Mouse (Mus musculus): ENCODE measurements around the gene Pcnx. TPM values are rescaled to one million over a fixed set of nuclear protein-coding genes. Genes with fewer than 3 reads are reported as not detected.

Pcnx gene
- polyA plus RNA-seq, 1 experiment = 39.9 TPM

DNA sequence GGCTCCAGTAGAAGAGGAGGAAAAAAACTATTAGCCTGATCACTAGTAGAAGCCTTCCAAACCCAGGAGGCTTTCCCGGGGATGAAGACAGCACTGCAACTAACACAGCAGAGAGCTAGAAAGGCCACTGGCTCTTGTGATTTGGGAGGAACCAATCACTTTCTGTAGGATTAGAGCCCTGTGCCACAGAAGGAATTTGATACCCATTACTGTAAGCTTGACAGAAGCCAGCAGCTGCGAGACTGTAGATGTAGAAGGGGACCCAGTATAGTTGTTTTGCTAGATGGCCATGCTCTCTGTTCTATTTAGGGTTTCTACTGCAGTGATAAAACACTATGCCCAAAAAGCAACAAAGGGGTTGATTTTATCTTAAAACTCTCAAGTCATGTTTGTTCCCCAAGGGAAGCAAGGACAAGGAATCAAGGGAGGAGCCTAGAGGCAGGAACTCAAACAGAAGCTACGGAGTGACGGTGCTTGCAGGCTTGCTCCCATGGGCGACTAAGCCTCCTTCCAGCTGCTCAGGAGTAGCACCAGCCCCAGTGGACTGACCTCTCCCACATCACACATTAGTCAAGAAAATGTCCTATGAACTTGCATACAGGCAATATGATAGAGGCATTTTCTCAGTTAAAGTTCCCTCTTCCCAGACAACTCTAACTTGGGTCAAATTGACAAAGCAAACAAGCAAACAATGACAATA is 27.6 kb upstream of the Pcnx start:
- H3K4me3 ChIP-seq (ENCODE audit: insufficient read depth, low read length) = no peak overlapping the region
- TF ChIP-seq CTCF (IDR thresholded peaks at IDR 0.05; ENCODE audit: extremely low read depth, insufficient read depth, low read length) (no peak), POLR2A (IDR thresholded peaks at IDR 0.05; ENCODE audit: extremely low read depth, insufficient read depth, low read length) (no peak)
- no peak overlapping the region for H3K27ac ChIP-seq (ENCODE audit: insufficient read depth, low read length)
- H3K4me1 ChIP-seq (ENCODE audit: control insufficient read depth, insufficient read depth, low read length) = no peaks in the 10 kb centered on the region

DNA sequence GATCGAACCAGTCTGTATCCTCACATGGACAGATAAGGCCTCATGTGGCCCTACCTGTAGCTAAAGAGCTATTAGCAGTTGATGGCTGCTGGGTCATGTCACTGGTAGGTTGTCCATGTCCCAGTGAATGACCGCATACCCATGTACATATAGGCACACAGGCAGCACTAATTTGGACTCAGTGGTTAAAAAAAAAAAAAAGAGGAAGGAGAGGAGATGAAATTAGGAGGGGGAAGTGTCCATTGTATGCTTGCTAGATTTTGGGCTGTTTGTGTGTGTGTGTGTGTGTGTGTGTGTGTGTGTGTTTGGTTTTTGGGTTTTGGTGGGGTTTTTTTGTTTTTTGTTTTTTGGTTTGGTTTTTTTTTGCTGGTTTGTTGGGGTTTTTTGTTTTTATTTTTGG is 26.7 kb upstream of the Pcnx start:
- TF ChIP-seq CTCF (IDR thresholded peaks at IDR 0.05; ENCODE audit: extremely low read depth, insufficient read depth, low read length) (no peak), POLR2A (IDR thresholded peaks at IDR 0.05; ENCODE audit: extremely low read depth, insufficient read depth, low read length) (no peak)
- no peak overlapping the region for H3K27ac ChIP-seq (ENCODE audit: insufficient read depth, low read length)
- no peak overlapping the region for H3K4me3 ChIP-seq (ENCODE audit: insufficient read depth, low read length)
- peaks cover 2% of the 10 kb centered on the region; the same call in 1 of the 2 replicates for H3K4me1 ChIP-seq (ENCODE audit: control insufficient read depth, insufficient read depth, low read length)

DNA sequence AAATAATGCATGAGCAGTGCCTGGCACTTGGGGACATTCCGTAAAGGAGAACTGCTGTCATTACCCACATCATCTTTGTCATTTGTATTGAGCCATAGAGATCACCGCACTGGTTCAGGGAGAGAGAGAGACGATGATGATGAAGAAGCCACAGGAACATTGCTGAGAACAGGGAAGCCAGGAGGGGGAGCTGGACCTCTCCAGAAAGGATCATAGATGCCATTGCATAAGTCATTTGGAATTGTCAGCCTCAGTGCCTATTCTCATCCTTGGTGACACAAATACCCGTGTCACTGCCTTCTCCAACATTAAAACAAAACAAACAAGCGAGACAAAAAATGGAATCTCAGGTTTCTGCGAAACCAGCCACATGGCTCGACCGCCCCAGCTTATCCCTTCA is 23.7 kb upstream of the Pcnx start:
- Histone ChIP-seq H3K4me1 (ENCODE audit: control insufficient read depth, insufficient read depth, low read length) (peaks cover 2% of the 10 kb centered on the region; the same call in 1 of the 2 replicates), H3K4me3 (ENCODE audit: insufficient read depth, low read length) (no peak overlapping the region), H3K27ac (ENCODE audit: insufficient read depth, low read length) (no peak overlapping the region)
- TF ChIP-seq POLR2A (IDR thresholded peaks at IDR 0.05; ENCODE audit: extremely low read depth, insufficient read depth, low read length) (no peak), CTCF (IDR thresholded peaks at IDR 0.05; ENCODE audit: extremely low read depth, insufficient read depth, low read length) (peak; percentile 32)

DNA sequence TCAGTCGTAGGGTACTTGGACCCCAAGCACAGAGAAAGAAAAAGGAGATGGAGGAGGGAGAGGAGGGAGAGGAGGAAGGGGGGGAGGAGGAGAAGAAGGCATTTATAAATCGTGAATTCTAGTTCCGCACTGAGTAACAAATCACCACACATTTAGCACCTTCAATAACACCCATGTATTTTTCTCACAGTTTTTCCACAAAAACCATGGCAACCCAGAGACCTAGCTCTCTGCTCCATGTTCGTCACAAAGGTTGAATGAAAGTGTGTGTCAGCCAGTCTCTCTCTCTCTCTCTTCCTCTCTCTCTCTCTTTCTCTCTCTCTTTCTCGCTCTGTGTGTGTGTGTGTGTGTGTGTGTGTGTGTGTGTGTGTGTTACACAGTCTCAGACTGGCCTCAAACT is 22.4 kb upstream of the Pcnx start:
- H3K4me1 ChIP-seq (ENCODE audit: control insufficient read depth, insufficient read depth, low read length) = peaks cover 2% of the 10 kb centered on the region; the same call in 1 of the 2 replicates
- H3K27ac ChIP-seq (ENCODE audit: insufficient read depth, low read length) = no peak overlapping the region
- TF ChIP-seq POLR2A (IDR thresholded peaks at IDR 0.05; ENCODE audit: extremely low read depth, insufficient read depth, low read length) = no peak
- no peak for TF ChIP-seq CTCF (IDR thresholded peaks at IDR 0.05; ENCODE audit: extremely low read depth, insufficient read depth, low read length)
- H3K4me3 ChIP-seq (ENCODE audit: insufficient read depth, low read length) = no peak overlapping the region

DNA sequence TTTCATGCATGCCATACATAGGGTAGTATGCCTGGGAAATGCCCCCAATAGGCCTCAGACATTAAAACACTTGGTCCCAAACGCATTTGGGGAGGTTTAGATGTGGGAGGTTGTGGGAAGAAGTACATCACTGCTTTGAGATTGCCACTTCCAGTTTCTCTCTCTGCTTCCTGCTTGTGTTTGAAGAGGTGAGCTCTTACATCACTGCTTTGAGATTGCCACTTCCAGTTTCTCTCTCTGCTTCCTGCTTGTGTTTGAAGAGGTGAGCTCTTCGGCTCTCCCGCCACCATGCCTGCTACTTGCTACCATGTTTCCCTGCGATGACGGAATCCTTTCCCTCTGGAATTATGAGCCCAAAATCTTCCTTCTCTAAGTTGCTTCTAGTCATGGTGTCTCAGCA is 20.2 kb upstream of the Pcnx start:
- no peak overlapping the region for H3K4me3 ChIP-seq (ENCODE audit: insufficient read depth, low read length)
- H3K27ac ChIP-seq (ENCODE audit: insufficient read depth, low read length) = no peak overlapping the region
- TF ChIP-seq CTCF (IDR thresholded peaks at IDR 0.05; ENCODE audit: extremely low read depth, insufficient read depth, low read length) (no peak), POLR2A (IDR thresholded peaks at IDR 0.05; ENCODE audit: extremely low read depth, insufficient read depth, low read length) (no peak)
- peaks cover 6% of the 10 kb centered on the region; the same call in 1 of the 2 replicates for H3K4me1 ChIP-seq (ENCODE audit: control insufficient read depth, insufficient read depth, low read length)

DNA sequence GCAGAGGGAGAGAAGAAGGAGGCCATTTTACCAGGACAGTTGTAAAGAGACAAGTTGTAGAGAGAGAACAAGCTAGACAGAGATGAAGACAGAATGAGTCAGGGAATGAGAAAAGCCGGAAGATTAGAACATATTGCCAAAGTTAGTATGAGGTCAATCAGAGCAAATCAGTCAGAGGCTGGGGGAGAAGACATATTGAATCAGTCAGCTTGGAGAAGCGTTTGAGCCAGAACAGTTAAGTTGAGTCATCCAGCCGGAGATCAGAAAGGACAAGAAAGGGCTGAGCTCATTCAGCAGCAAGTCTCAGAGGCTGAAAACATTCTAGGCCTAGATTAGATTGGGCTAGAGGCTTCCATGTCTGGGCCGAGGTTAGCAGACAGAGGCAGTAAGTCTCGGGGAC is 18.8 kb upstream of the Pcnx start:
- TF ChIP-seq CTCF (IDR thresholded peaks at IDR 0.05; ENCODE audit: extremely low read depth, insufficient read depth, low read length) (no peak), POLR2A (IDR thresholded peaks at IDR 0.05; ENCODE audit: extremely low read depth, insufficient read depth, low read length) (no peak)
- Histone ChIP-seq H3K4me1 (ENCODE audit: control insufficient read depth, insufficient read depth, low read length) (peaks cover 6% of the 10 kb centered on the region; the same call in 1 of the 2 replicates), H3K27ac (ENCODE audit: insufficient read depth, low read length) (no peak overlapping the region), H3K4me3 (ENCODE audit: insufficient read depth, low read length) (no peak overlapping the region)

DNA sequence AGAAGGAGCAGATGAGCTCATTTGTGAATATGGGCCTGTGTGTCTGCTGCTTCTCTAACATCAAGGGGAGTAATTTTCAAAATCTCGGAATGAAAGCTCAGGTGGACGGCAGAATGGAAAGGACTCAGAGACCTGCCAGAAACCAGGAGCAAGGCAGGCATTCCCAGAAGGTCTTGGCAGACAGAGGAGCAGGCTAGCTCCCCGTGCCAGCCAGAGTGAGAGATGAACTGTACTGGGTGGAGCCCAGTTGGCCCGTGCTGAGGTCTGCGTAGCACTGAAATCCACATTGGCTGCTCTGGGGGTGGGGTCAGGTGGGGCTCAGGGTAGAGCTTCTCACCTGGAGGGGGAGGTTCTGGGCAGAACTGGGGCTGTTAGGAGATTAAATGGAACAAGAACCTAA is 16.3 kb upstream of the Pcnx start:
- H3K4me1 ChIP-seq (ENCODE audit: control insufficient read depth, insufficient read depth, low read length) = peaks cover 4% of the 10 kb centered on the region; the same call in 1 of the 2 replicates
- no peak overlapping the region for H3K4me3 ChIP-seq (ENCODE audit: insufficient read depth, low read length)
- H3K27ac ChIP-seq (ENCODE audit: insufficient read depth, low read length) = no peak overlapping the region
- TF ChIP-seq CTCF (IDR thresholded peaks at IDR 0.05; ENCODE audit: extremely low read depth, insufficient read depth, low read length) = no peak

DNA sequence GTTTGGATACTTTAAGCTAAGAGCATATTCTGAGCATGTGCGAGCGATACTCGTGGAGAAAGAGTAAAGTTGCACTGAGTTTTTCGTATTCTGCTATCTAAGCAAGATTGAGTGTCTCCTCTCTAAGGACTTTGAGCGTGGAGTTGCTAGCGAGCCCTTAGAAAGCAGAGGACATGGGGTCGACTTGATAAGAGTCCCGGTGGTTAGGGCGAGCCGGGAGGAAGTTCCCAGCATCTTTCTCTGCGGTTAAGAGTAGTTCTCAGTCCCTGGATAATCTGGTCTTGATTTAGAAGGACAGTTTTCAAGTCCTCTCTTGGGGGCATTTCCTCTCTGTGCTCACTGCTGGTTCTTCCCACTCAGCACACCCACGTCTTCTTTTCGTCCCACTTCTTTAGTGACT is 15.3 kb upstream of the Pcnx start:
- Histone ChIP-seq H3K4me1 (ENCODE audit: control insufficient read depth, insufficient read depth, low read length) (peaks cover 4% of the 10 kb centered on the region; the same call in 1 of the 2 replicates), H3K27ac (ENCODE audit: insufficient read depth, low read length) (no peak overlapping the region), H3K4me3 (ENCODE audit: insufficient read depth, low read length) (no peak overlapping the region)
- TF ChIP-seq CTCF (IDR thresholded peaks at IDR 0.05; ENCODE audit: extremely low read depth, insufficient read depth, low read length) (no peak), POLR2A (IDR thresholded peaks at IDR 0.05; ENCODE audit: extremely low read depth, insufficient read depth, low read length) (no peak)

DNA sequence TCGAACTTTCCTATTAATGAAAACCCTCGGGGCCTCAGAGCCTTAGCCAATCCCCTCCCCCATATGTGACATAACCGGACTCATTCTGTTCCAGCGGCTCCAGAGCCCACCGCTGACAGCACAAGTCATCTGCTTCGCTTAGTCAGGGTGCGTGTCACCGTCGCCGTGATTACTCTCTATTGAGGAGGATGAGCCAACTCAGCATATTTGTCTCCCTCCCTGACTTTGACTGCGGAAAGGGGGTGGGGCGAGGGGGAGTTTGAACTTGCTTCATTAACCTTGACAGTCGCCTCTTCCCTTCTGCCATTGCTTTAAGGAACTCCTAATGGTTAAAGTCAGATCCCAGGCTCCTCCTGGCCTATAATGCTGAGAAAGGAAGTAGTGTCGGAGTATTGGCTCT is 14.8 kb upstream of the Pcnx start:
- Histone ChIP-seq H3K4me3 (ENCODE audit: insufficient read depth, low read length) (no peak overlapping the region), H3K4me1 (ENCODE audit: control insufficient read depth, insufficient read depth, low read length) (peaks cover 4% of the 10 kb centered on the region; the same call in 1 of the 2 replicates), H3K27ac (ENCODE audit: insufficient read depth, low read length) (no peak overlapping the region)
- TF ChIP-seq CTCF (IDR thresholded peaks at IDR 0.05; ENCODE audit: extremely low read depth, insufficient read depth, low read length) (no peak), POLR2A (IDR thresholded peaks at IDR 0.05; ENCODE audit: extremely low read depth, insufficient read depth, low read length) (no peak)

DNA sequence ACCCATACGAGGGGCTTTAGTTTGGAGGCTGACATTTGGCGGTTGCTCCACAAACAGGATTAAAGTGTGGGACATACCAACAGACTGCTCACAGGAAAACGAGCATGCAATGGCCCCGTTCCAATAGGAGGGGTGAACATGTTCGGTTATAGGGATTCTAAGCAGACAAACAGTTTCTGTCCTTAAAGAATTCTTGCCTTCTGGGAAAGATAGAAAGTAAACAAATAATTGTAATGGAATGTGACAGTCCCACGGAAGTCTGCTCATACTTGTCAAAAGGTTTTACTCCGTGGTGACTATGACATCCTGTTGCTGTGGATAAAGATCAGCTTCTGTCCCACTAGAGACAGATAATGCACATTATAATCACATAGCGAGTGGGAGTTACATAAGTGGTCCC is 10.2 kb upstream of the Pcnx start:
- H3K27ac ChIP-seq (ENCODE audit: insufficient read depth, low read length) = no peak overlapping the region
- H3K4me1 ChIP-seq (ENCODE audit: control insufficient read depth, insufficient read depth, low read length) = peaks cover under 1% of the 10 kb centered on the region
- no peak overlapping the region for H3K4me3 ChIP-seq (ENCODE audit: insufficient read depth, low read length)
- no peak for TF ChIP-seq POLR2A (IDR thresholded peaks at IDR 0.05; ENCODE audit: extremely low read depth, insufficient read depth, low read length)
- TF ChIP-seq CTCF (IDR thresholded peaks at IDR 0.05; ENCODE audit: extremely low read depth, insufficient read depth, low read length) = no peak
